Mouse (Mus musculus) hindbrain, embryonic 12.5 days (tissue): ENCODE measurements around the gene Enpep. TPM values are rescaled to one million over a fixed set of nuclear protein-coding genes. Genes with fewer than 3 reads are reported as not detected.

ENCODE experiments used
- ATAC-seq: fragments of 200-750 bp; cut with Nextera tagmentation; 2 replicates; pipeline ENCODE4 v1.8.0; 2017; ENCODE audit warnings: moderate TSS enrichment; ENCODE audit not compliant: low FRiP score
- H3K27ac ChIP-seq: fragments of 300-500 bp; sonication (generic); 2 replicates; pipeline ENCODE4 v1.5.1; 2016; ENCODE audit warnings: mild to moderate bottlenecking
- H3K27me3 ChIP-seq: fragments of 300-500 bp; sonication (generic); 2 replicates; pipeline ENCODE4 v1.6.1; 2016; ENCODE audit warnings: mild to moderate bottlenecking
- H3K36me3 ChIP-seq: fragments of 300-500 bp; sonication (generic); 2 replicates; pipeline ENCODE4 v1.6.1; 2016; ENCODE audit warnings: mild to moderate bottlenecking
- H3K4me1 ChIP-seq: fragments of 300-500 bp; sonication (generic); 2 replicates; pipeline ENCODE4 v1.6.1; 2016
- H3K4me2 ChIP-seq: fragments of 300-500 bp; sonication (generic); replicated peaks from 2 replicates; pipeline ENCODE4 v1.6.1; 2016; ENCODE audit warnings: mild to moderate bottlenecking
- H3K4me3 ChIP-seq: fragments of 300-500 bp; sonication (generic); 2 replicates; pipeline ENCODE4 v1.5.1; 2016; ENCODE audit warnings: mild to moderate bottlenecking
- H3K9ac ChIP-seq: fragments of 300-500 bp; sonication (generic); 2 replicates; pipeline ENCODE4 v1.6.1; 2016; ENCODE audit warnings: mild to moderate bottlenecking, moderate library complexity
- H3K9me3 ChIP-seq: fragments of 300-500 bp; sonication (generic); replicated peaks from 2 replicates; pipeline ENCODE4 v1.6.1; 2016; ENCODE audit warnings: mild to moderate bottlenecking
- WGBS: fragments of 180-500 bp; shearing (Covaris S2); methylation state at CpG from one replicate; pipeline ENCODE4 v1.1.7; 2016; 5-methylcytosine and 5-hydroxymethylcytosine counted together
- polyA plus RNA-seq: library from polyadenylated mRNA; unstranded; fragments of >200 nt; fragmentation: Nextera tagmentation; extraction: Ambion mirVana; gene quantifications from 2 replicates; pipeline ENCODE4 v1.2.1, GENCODE M21; 2016

Enpep gene
- polyA plus RNA-seq = 1.6 and 2.2 TPM in 2 replicates

- ATAC-seq = no peak
- Histone ChIP-seq H3K4me2 (no peak within 1 kb of the TSS; the same call in 1 of the 2 replicates), H3K27ac (no peak within 1 kb of the TSS), H3K9ac (no peak within 1 kb of the TSS), H3K9me3 (no peaks in the 10 kb centered on the region), H3K36me3 (no peaks in the 10 kb centered on the region), H3K27me3 (no peaks in the 10 kb centered on the region), H3K4me3 (no peak within 1 kb of the TSS), H3K4me1 (no peaks in the 10 kb centered on the region)
- 51% methylated on average over 13 of the region's 13 CpGs for WGBS
Measured at GRCm38 (mm10) chr3:129332586-129332985, at the start of gene Enpep. Gene Enpep (minus strand): TSS chr3:129332720.

DNA sequence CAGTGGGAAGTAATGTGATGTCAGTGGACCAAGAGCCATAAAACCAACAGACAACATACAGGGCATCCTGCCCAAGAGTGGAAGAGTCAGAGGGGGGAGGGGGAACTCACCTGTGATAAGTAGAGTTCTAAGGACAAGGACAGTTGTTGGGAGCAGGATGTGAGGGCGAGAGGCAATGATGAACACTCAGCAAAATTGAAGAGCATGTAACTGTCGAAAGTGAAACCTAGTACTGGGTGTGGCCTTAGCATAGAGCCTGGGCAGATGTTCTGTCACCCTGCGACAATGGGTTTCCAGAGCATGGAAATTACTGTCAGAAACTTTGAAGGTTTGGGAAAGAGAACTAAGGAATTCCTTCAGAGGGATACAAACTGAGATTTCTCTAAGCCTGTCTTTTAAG, 46.6 kb upstream of the Enpep start:
- Histone ChIP-seq H3K4me2 (no peak overlapping the region), H3K9me3 (no peaks in the 10 kb centered on the region), H3K9ac (no peak overlapping the region), H3K4me3 (no peak overlapping the region), H3K36me3 (no peaks in the 10 kb centered on the region), H3K27ac (no peak overlapping the region), H3K27me3 (no peaks in the 10 kb centered on the region), H3K4me1 (no peaks in the 10 kb centered on the region)
- ATAC-seq = no peak
- 82% methylated on average over 3 of the region's 3 CpGs for WGBS

DNA sequence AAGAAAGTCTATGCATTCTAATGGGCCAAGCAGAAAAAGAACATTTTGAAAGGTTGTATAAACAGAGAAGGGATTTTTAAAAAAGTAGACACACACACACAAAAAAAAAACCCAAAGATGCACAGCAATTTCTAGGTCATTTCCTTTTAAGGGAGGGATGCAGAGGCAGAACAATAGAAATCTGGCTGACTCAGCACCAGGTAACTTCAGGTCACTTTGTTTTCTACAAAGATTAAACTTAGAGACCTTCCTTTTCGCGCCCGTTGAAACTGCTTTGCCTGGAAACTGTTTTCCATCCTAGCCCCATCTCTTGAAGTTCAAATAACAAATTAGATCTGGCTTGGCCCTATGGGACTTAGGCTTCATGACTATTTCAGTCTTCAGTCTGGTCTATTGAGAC, 42.6 kb upstream of the Enpep start:
- no peaks in the 10 kb centered on the region for H3K27me3 ChIP-seq
- 92% methylated on average over 3 of the region's 3 CpGs for WGBS

DNA sequence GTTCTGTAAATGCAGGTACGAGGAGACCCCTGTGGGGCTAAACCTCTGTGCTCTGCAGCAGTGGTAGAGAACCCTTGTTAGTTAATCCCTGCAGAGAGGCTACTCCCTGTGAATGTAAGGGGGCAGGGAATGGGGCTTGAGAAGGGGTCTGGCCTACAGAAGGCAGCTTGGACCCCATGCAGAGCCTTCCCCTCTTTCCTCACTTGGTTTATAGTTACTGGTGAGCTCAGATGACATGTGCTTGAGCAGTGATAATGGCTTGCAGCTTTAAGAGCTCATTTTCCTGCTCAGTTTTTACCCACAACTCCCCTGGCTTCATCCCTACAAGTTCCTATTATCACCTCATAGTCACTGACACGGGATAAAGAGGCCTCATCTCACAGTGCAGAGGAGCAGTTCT, 40.6 kb upstream of the Enpep start:
- H3K9me3 ChIP-seq = no peaks in the 10 kb centered on the region
- no peak for ATAC-seq
- H3K4me3 ChIP-seq = no peak overlapping the region
- no peaks in the 10 kb centered on the region for H3K36me3 ChIP-seq
- no peak overlapping the region for H3K4me2 ChIP-seq
- WGBS = 38% methylated on average over 2 of the region's 2 CpGs
- H3K4me1 ChIP-seq = no peaks in the 10 kb centered on the region
- no peak overlapping the region for H3K27ac ChIP-seq
- no peak overlapping the region for H3K9ac ChIP-seq
- H3K27me3 ChIP-seq = no peaks in the 10 kb centered on the region

More for the DNA sequence above, 42.6 kb upstream of the Enpep start:
- H3K9me3 ChIP-seq = no peaks in the 10 kb centered on the region
- no peaks in the 10 kb centered on the region for H3K4me1 ChIP-seq
- no peak overlapping the region for H3K9ac ChIP-seq
- H3K4me3 ChIP-seq = no peak overlapping the region
- ATAC-seq = no peak
- H3K4me2 ChIP-seq = no peak overlapping the region
- no peak overlapping the region for H3K27ac ChIP-seq
- H3K36me3 ChIP-seq = no peaks in the 10 kb centered on the region

- no peak overlapping the region for H3K4me2 ChIP-seq
- H3K9ac ChIP-seq = no peak overlapping the region
- no peaks in the 10 kb centered on the region for H3K9me3 ChIP-seq
- no peak overlapping the region for H3K4me3 ChIP-seq
- H3K36me3 ChIP-seq = no peaks in the 10 kb centered on the region
- whole genome bisulfite sequencing = 69% methylated on average over 3 of the region's 3 CpGs
- H3K27ac ChIP-seq = no peak overlapping the region
- ATAC-seq = no peak
- H3K4me1 ChIP-seq = no peaks in the 10 kb centered on the region
- no peaks in the 10 kb centered on the region for H3K27me3 ChIP-seq
Measured at GRCm38 (mm10) chr3:129369491-129369890, 37.0 kb upstream of the Enpep start.

- H3K4me1 ChIP-seq = no peaks in the 10 kb centered on the region
- H3K9me3 ChIP-seq = no peaks in the 10 kb centered on the region
- H3K4me3 ChIP-seq = no peak overlapping the region
- H3K4me2 ChIP-seq = no peak overlapping the region
- ATAC-seq = no peak
- no peaks in the 10 kb centered on the region for H3K36me3 ChIP-seq
- H3K9ac ChIP-seq = no peak overlapping the region
- H3K27ac ChIP-seq = no peak overlapping the region
- no peaks in the 10 kb centered on the region for H3K27me3 ChIP-seq
- WGBS = 64% methylated on average over 1 of the region's 1 CpGs
Measured at GRCm38 (mm10) chr3:129365919-129366318, 33.4 kb upstream of the Enpep start.

DNA sequence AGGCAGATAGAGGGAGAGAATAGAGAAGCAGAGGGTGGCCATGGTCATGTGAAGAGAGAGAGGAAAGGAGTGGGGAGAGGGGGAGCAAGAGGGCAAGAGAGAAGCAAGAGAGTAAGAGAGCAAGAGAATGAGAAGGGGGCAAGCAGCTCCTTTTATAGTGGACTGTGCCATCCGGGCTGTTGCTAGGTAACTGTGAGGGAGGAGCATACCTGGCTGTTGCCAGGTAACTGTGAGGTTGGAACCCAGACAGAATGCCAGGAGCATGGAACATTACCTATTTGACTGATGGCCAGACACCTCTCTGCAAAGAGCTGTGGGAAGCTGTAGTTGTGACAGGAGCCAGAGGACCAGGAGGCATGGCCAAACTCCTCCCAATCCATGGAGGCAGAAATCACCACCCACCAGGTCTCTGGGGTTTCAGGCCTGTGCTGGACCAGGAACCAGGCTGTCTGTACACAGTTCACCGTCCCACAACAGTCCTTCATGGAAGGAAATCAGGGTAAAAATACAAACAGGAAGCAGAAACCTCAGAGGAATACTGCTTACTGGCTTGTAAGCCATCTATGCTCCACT, 32.4 kb upstream of the Enpep start:
- 86% methylated on average over 2 of the region's 2 CpGs for WGBS
- H3K4me1 ChIP-seq = no peaks in the 10 kb centered on the region
- no peak overlapping the region for H3K4me3 ChIP-seq
- H3K9ac ChIP-seq = no peak overlapping the region
- no peak for ATAC-seq
- no peak overlapping the region for H3K4me2 ChIP-seq
- H3K27me3 ChIP-seq = no peaks in the 10 kb centered on the region
- H3K9me3 ChIP-seq = no peaks in the 10 kb centered on the region
- no peak overlapping the region for H3K27ac ChIP-seq
- no peaks in the 10 kb centered on the region for H3K36me3 ChIP-seq

DNA sequence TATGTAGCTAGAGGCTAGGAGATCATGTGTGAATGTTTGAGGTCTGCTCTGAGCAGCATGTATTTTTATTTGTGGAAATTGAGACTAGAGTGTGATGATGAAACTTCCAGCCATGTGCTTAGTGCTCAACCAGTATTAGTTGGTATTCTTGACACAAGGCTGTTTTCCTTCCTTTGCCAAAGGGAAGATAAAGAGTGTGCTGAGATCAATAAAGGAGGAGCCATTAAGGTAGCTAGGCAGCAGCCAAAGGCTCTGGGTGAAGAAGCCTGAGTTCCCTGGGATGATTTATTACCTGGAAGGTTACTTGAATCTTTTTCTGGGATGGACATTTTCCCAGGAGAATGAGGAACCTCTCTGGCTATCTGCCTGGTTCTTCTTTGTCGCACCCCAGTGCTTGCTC, 30.9 kb upstream of the Enpep start:
- no peak for ATAC-seq
- H3K27me3 ChIP-seq = no peaks in the 10 kb centered on the region
- no peak overlapping the region for H3K27ac ChIP-seq
- 68% methylated on average over 1 of the region's 1 CpGs for WGBS
- H3K9me3 ChIP-seq = no peaks in the 10 kb centered on the region
- no peaks in the 10 kb centered on the region for H3K36me3 ChIP-seq
- no peak overlapping the region for H3K4me3 ChIP-seq
- H3K4me2 ChIP-seq = no peak overlapping the region
- no peaks in the 10 kb centered on the region for H3K4me1 ChIP-seq
- H3K9ac ChIP-seq = no peak overlapping the region

- Histone ChIP-seq H3K4me3 (no peak overlapping the region), H3K9ac (no peak overlapping the region), H3K27me3 (no peaks in the 10 kb centered on the region), H3K4me1 (no peaks in the 10 kb centered on the region), H3K4me2 (no peak overlapping the region), H3K9me3 (no peaks in the 10 kb centered on the region), H3K27ac (no peak overlapping the region), H3K36me3 (no peaks in the 10 kb centered on the region)
- ATAC-seq = no peak
- 97% methylated on average over 2 of the region's 2 CpGs for WGBS
Measured at GRCm38 (mm10) chr3:129358115-129358514, 25.6 kb upstream of the Enpep start.

GRCm38 (mm10) chr3:129353901-129354300, 21.4 kb upstream of the Enpep start:
- Histone ChIP-seq H3K27me3 (no peaks in the 10 kb centered on the region), H3K4me3 (no peak overlapping the region), H3K4me2 (no peak overlapping the region), H3K4me1 (no peaks in the 10 kb centered on the region), H3K36me3 (no peaks in the 10 kb centered on the region), H3K27ac (no peak overlapping the region), H3K9ac (no peak overlapping the region), H3K9me3 (no peaks in the 10 kb centered on the region)
- ATAC-seq = no peak
- 74% methylated on average over 4 of the region's 4 CpGs for WGBS

DNA sequence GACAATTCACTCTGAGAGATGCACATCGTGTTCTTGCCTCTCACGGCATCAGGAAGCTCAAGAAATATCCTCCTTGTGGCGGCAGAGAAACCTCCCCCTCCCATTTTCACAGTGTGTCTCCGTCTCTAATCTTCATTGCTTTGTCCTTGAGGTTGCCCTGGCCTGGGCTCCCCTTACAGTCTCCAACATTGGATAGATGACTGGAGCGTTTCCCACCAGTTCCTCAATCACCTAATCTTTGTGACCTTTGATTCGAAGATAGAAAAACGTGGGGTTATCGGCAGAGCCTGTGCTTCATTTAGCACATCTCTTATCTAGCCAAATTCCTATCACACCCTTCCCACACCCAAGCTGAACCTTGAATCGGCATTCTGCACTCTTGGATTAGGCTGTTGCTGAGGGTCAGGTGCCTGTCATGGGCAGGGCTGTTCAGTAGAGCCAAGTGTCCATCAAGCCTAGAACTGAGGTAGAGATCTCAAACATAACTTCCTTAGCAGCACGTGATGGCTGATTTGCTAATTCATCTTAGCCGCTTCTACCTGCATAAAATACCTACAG, 18.9 kb upstream of the Enpep start:
- H3K27ac ChIP-seq = no peak overlapping the region
- no peak overlapping the region for H3K4me3 ChIP-seq
- no peaks in the 10 kb centered on the region for H3K9me3 ChIP-seq
- H3K36me3 ChIP-seq = no peaks in the 10 kb centered on the region
- no peaks in the 10 kb centered on the region for H3K27me3 ChIP-seq
- WGBS = 80% methylated on average over 11 of the region's 11 CpGs
- H3K4me1 ChIP-seq = no peaks in the 10 kb centered on the region
- no peak overlapping the region for H3K4me2 ChIP-seq
- no peak for ATAC-seq
- H3K9ac ChIP-seq = no peak overlapping the region

DNA sequence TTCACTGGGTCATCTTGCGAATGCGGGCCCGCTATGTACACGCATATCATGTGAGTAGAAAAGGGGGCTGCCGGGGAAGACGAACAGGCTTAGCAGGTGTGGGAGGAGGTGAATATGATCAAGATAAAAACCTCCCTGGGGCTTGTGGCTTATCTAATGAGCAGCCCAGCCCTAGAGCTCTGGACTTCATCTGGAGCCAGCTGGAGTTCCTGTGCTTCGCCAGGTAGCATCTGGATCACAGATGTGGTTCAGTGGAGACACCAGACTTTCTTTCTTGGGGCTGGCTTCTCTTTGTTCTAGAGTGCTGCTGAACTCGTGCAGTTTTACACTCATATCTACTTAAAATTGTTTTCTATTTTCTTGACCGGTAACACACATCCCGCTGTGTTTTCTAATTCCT, 14.8 kb upstream of the Enpep start:
- no peaks in the 10 kb centered on the region for H3K4me1 ChIP-seq
- H3K4me2 ChIP-seq = no peak overlapping the region
- no peaks in the 10 kb centered on the region for H3K27me3 ChIP-seq
- ATAC-seq = no peak
- H3K27ac ChIP-seq = no peak overlapping the region
- no peak overlapping the region for H3K4me3 ChIP-seq
- H3K9ac ChIP-seq = no peak overlapping the region
- 84% methylated on average over 10 of the region's 10 CpGs for WGBS
- H3K36me3 ChIP-seq = no peaks in the 10 kb centered on the region
- no peaks in the 10 kb centered on the region for H3K9me3 ChIP-seq

GRCm38 (mm10) chr3:129342767-129343166, 10.2 kb upstream of the Enpep start:
- WGBS = 96% methylated on average over 1 of the region's 1 CpGs
- no peak for ATAC-seq

More at GRCm38 (mm10) chr3:129342767-129343166, 10.2 kb upstream of the Enpep start:
- no peak overlapping the region for H3K4me3 ChIP-seq
- no peak overlapping the region for H3K9ac ChIP-seq
- H3K4me1 ChIP-seq = no peaks in the 10 kb centered on the region
- H3K9me3 ChIP-seq = no peaks in the 10 kb centered on the region
- no peak overlapping the region for H3K4me2 ChIP-seq
- H3K36me3 ChIP-seq = no peaks in the 10 kb centered on the region
- H3K27ac ChIP-seq = no peak overlapping the region
- no peaks in the 10 kb centered on the region for H3K27me3 ChIP-seq
